Mouse (Mus musculus) olfactory bulb, adult 2 months (tissue): Measurements from ENCODE around the gene Crim1.

ENCODE experiments used
- CTCF ChIP-seq: fragments of 200-500 bp; IDR thresholded peaks from 2 replicates; pipeline ENCODE4 v1.5.1; 2012; ENCODE audit warnings: low read depth, mild to moderate bottlenecking, low read length, moderate library complexity; ENCODE audit not compliant: insufficient read depth
- POLR2A ChIP-seq: fragments of 200-500 bp; IDR thresholded peaks from 2 replicates; pipeline ENCODE4 v1.6.1; 2012; ENCODE audit warnings: mild to moderate bottlenecking, low read depth, low read length, moderate library complexity; ENCODE audit not compliant: insufficient read depth

- TF ChIP-seq CTCF (no peak), POLR2A (no peak)
Observed at GRCm38 (mm10) chr17:78295979-78296378, 95.9 kb downstream of the Crim1 start.
